8 mouse cellular contexts compared by ENCODE assay signal in the genomic region with DNA sequence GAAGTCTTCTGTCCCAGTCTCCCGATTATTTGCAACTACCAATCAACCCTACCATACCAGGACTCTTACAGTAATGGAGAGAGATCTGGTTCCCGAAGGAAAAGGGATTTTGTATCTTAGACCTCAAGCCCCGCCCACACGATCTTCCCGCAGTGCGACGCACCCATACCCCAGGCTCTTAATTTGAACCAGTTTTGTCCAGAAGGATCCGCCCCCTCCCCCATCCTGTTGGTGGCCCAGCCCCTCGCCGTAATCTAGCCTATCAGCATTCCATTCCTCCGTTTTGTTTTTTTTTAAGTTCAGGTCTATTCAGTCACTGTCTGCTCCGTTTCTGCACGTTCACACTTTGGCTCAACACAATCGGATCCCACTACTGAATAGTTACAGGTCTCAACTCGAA. TPM values are rescaled to one million over a fixed set of nuclear protein-coding genes. Genes with fewer than 3 reads are reported as not detected.
DNase-seq lines count a peak whose midpoint lies in the region; ATAC-seq lines count a peak whose summit lies in the region.

No protein-coding gene starts in this region.

- 0% methylated on average over 15 of the region's 15 CpGs for WGBS in hindbrain, embryonic 15.5 days
- 1% methylated on average over 15 of the region's 15 CpGs for WGBS in limb, embryonic 12.5 days
- under 1% methylated on average over 15 of the region's 15 CpGs for WGBS in midbrain, embryonic 12.5 days
- under 1% methylated on average over 15 of the region's 15 CpGs for WGBS in stomach, embryonic 16.5 days

- no peaks in the 10 kb centered on the region for H3K9me3 ChIP-seq in hindbrain, embryonic 15.5 days
- H3K9me3 ChIP-seq in limb, embryonic 12.5 days = no peaks in the 10 kb centered on the region
- H3K9me3 ChIP-seq in midbrain, embryonic 12.5 days = no peaks in the 10 kb centered on the region
- H3K9me3 ChIP-seq in stomach, embryonic 16.5 days (replicated peaks; ENCODE audit: control insufficient read depth, low read length) = no peaks in the 10 kb centered on the region

- peaks cover 34% of the 10 kb centered on the region for H3K4me1 ChIP-seq in hindbrain, embryonic 15.5 days (replicated peaks)
- H3K4me1 ChIP-seq in limb, embryonic 12.5 days (replicated peaks) = peaks cover 21% of the 10 kb centered on the region
- H3K4me1 ChIP-seq in midbrain, embryonic 12.5 days = peaks cover 30% of the 10 kb centered on the region
- peaks cover 13% of the 10 kb centered on the region for H3K4me1 ChIP-seq in stomach, embryonic 16.5 days (ENCODE audit: control insufficient read depth, insufficient read depth, low read length)

- peak overlapping the region; percentile 91 for H3K4me2 ChIP-seq in hindbrain, embryonic 15.5 days
- H3K4me2 ChIP-seq in limb, embryonic 12.5 days = peak overlapping the region; percentile 86
- H3K4me2 ChIP-seq in midbrain, embryonic 12.5 days (replicated peaks) = peak overlapping the region; percentile 78
- H3K4me2 ChIP-seq in stomach, embryonic 16.5 days (ENCODE audit: low read depth, low read length) = peak overlapping the region; percentile 77

- H3K27ac ChIP-seq in hindbrain, embryonic 15.5 days (replicated peaks) = peak overlapping the region; percentile 82
- peak overlapping the region; percentile 92 for H3K27ac ChIP-seq in limb, embryonic 12.5 days
- H3K27ac ChIP-seq in midbrain, embryonic 12.5 days (replicated peaks) = peak overlapping the region; percentile 85
- peak overlapping the region; percentile 96 for H3K27ac ChIP-seq in stomach, embryonic 16.5 days (ENCODE audit: low read length)

- peak overlapping the region; percentile 76 for H3K9ac ChIP-seq in hindbrain, embryonic 15.5 days
- H3K9ac ChIP-seq in limb, embryonic 12.5 days (replicated peaks) = peak overlapping the region; percentile 89
- H3K9ac ChIP-seq in midbrain, embryonic 12.5 days (replicated peaks) = peak overlapping the region; percentile 83
- H3K9ac ChIP-seq in stomach, embryonic 16.5 days (ENCODE audit: low read length) = peak overlapping the region; percentile 86

- ATAC-seq in hindbrain, embryonic 15.5 days (ENCODE audit: low FRiP score, low read depth) = peak; percentile 41; the same call in 1 of the 2 replicates
- 0 out of 2 replicates have a peak, but pooled peaks have one; percentile 29 for ATAC-seq in limb, embryonic 12.5 days (ENCODE audit: insufficient number of reproducible peaks, insufficient read depth, low FRiP score, low TSS enrichment, low read depth)
- ATAC-seq in midbrain, embryonic 12.5 days (ENCODE audit: low FRiP score, low read depth) = peak; percentile 75
- ATAC-seq in stomach, embryonic 16.5 days (ENCODE audit: insufficient read depth, low FRiP score) = peak; percentile 75; the same call in 1 of the 2 replicates

- peak overlapping the region; percentile 72 for H3K4me3 ChIP-seq in hindbrain, embryonic 15.5 days
- H3K4me3 ChIP-seq in limb, embryonic 12.5 days (replicated peaks) = peak overlapping the region; percentile 82
- H3K4me3 ChIP-seq in midbrain, embryonic 12.5 days = peak overlapping the region; percentile 88
- peak overlapping the region; percentile 86 for H3K4me3 ChIP-seq in stomach, embryonic 16.5 days (replicated peaks; ENCODE audit: low read length)

- peak; percentile 42 to 43 for DNase-seq in heart, adult 18-20 months
- no peak for DNase-seq in heart, adult 8-10 months (ENCODE audit: low spot score)
- peak; percentile 73 for DNase-seq in adrenal gland, postnatal 25 days
- peak; percentile 61 for DNase-seq in fibroblast of lung, adult 2 months (ENCODE audit: low read depth)

- no peaks in the 10 kb centered on the region for H3K27me3 ChIP-seq in hindbrain, embryonic 15.5 days
- no peaks in the 10 kb centered on the region for H3K27me3 ChIP-seq in limb, embryonic 12.5 days
- H3K27me3 ChIP-seq in midbrain, embryonic 12.5 days = no peaks in the 10 kb centered on the region
- no peaks in the 10 kb centered on the region for H3K27me3 ChIP-seq in stomach, embryonic 16.5 days (ENCODE audit: control insufficient read depth, insufficient read depth, low read length)

- peaks cover 26% of the 10 kb centered on the region for H3K36me3 ChIP-seq in hindbrain, embryonic 15.5 days
- peaks cover 50% of the 10 kb centered on the region for H3K36me3 ChIP-seq in limb, embryonic 12.5 days
- peaks cover 37% of the 10 kb centered on the region for H3K36me3 ChIP-seq in midbrain, embryonic 12.5 days
- H3K36me3 ChIP-seq in stomach, embryonic 16.5 days (ENCODE audit: control insufficient read depth, insufficient read depth, low read length) = peaks cover 24% of the 10 kb centered on the region

RNA-seq across cellular contexts. Expression of gene Ncaph2, which starts 0.9 kb away (rescaled TPM):
- 10 to 100 TPM; 50.7 to 62.9 TPM for total RNA-seq in heart, adult 18-20 months (2021)
- total RNA-seq in heart, adult 8-10 months (2022) = 10 to 100 TPM; 52.8 to 67.4 (median 57.4) TPM
- total RNA-seq in adrenal gland, postnatal 25 days (2021) = 67.8 and 88.4 TPM in 2 replicates
- polyA plus RNA-seq in hindbrain, embryonic 15.5 days (2015; fragmentation: Nextera tagmentation; extraction: Ambion mirVana) = 113 and 120 TPM in 2 replicates
- polyA plus RNA-seq in limb, embryonic 12.5 days (2016; fragmentation: Nextera tagmentation; extraction: Ambion mirVana) = 175 and 183 TPM in 2 replicates
- polyA plus RNA-seq in midbrain, embryonic 12.5 days (2016; fragmentation: Nextera tagmentation; extraction: Ambion mirVana) = 164 and 170 TPM in 2 replicates
- 150 and 166 TPM in 2 replicates for polyA plus RNA-seq in stomach, embryonic 16.5 days (2015; fragmentation: Nextera tagmentation; extraction: Ambion mirVana)

RNA-seq across cellular contexts. Expression of gene Lmf2, which starts 0.9 kb away (rescaled TPM):
- 10 to 100 TPM; 25.8 to 26.1 TPM for total RNA-seq in heart, adult 18-20 months (2021)
- 10 to 100 TPM; 23.6 to 29.1 (median 26.7) TPM for total RNA-seq in heart, adult 8-10 months (2022)
- total RNA-seq in adrenal gland, postnatal 25 days (2021) = 40.6 and 41.6 TPM in 2 replicates
- polyA plus RNA-seq in hindbrain, embryonic 15.5 days (2015; fragmentation: Nextera tagmentation; extraction: Ambion mirVana) = 33.2 and 38.6 TPM in 2 replicates
- polyA plus RNA-seq in limb, embryonic 12.5 days (2016; fragmentation: Nextera tagmentation; extraction: Ambion mirVana) = 43.3 and 47.4 TPM in 2 replicates
- polyA plus RNA-seq in midbrain, embryonic 12.5 days (2016; fragmentation: Nextera tagmentation; extraction: Ambion mirVana) = 44.3 and 48.8 TPM in 2 replicates
- polyA plus RNA-seq in stomach, embryonic 16.5 days (2015; fragmentation: Nextera tagmentation; extraction: Ambion mirVana) = 66.9 and 79.1 TPM in 2 replicates

RNA-seq across cellular contexts. Expression of gene Sco2, which starts 17.3 kb away (rescaled TPM):
- total RNA-seq in heart, adult 18-20 months (2021) = 10 to 100 TPM; 29.0 to 30.9 TPM
- total RNA-seq in heart, adult 8-10 months (2022) = 10 to 100 TPM; 21.9 to 32.0 (median 24.4) TPM
- 26.0 and 35.6 TPM in 2 replicates for total RNA-seq in adrenal gland, postnatal 25 days (2021)
- 17.1 and 17.8 TPM in 2 replicates for polyA plus RNA-seq in hindbrain, embryonic 15.5 days (2015; fragmentation: Nextera tagmentation; extraction: Ambion mirVana)
- 4.2 and 5.3 TPM in 2 replicates for polyA plus RNA-seq in limb, embryonic 12.5 days (2016; fragmentation: Nextera tagmentation; extraction: Ambion mirVana)
- polyA plus RNA-seq in midbrain, embryonic 12.5 days (2016; fragmentation: Nextera tagmentation; extraction: Ambion mirVana) = 5.8 TPM in 2 replicates
- 6.0 and 6.1 TPM in 2 replicates for polyA plus RNA-seq in stomach, embryonic 16.5 days (2015; fragmentation: Nextera tagmentation; extraction: Ambion mirVana)

RNA-seq across cellular contexts. Expression of gene Tymp, which starts 20.5 kb away (rescaled TPM):
- total RNA-seq in heart, adult 18-20 months (2021) = under 1 TPM; 0.49 to 0.50 TPM
- total RNA-seq in heart, adult 8-10 months (2022) = under 1 TPM; 0.22 to 0.72 (median 0.31) TPM
- 0.67 and 0.76 TPM in 2 replicates for total RNA-seq in adrenal gland, postnatal 25 days (2021)
- 1.8 and 2.6 TPM in 2 replicates for polyA plus RNA-seq in hindbrain, embryonic 15.5 days (2015; fragmentation: Nextera tagmentation; extraction: Ambion mirVana)
- 1.5 TPM in 2 replicates for polyA plus RNA-seq in limb, embryonic 12.5 days (2016; fragmentation: Nextera tagmentation; extraction: Ambion mirVana)
- 1.4 and 1.9 TPM in 2 replicates for polyA plus RNA-seq in midbrain, embryonic 12.5 days (2016; fragmentation: Nextera tagmentation; extraction: Ambion mirVana)
- 1.3 and 1.4 TPM in 2 replicates for polyA plus RNA-seq in stomach, embryonic 16.5 days (2015; fragmentation: Nextera tagmentation; extraction: Ambion mirVana)

RNA-seq across cellular contexts. Expression of gene Miox, which starts 22.2 kb away (rescaled TPM):
- not detected for total RNA-seq in heart, adult 18-20 months (2021)
- not detected for total RNA-seq in heart, adult 8-10 months (2022)
- not detected in 2 replicates for total RNA-seq in adrenal gland, postnatal 25 days (2021)
- polyA plus RNA-seq in hindbrain, embryonic 15.5 days (2015; fragmentation: Nextera tagmentation; extraction: Ambion mirVana) = not detected in 2 replicates
- polyA plus RNA-seq in limb, embryonic 12.5 days (2016; fragmentation: Nextera tagmentation; extraction: Ambion mirVana) = not detected in 2 replicates
- polyA plus RNA-seq in midbrain, embryonic 12.5 days (2016; fragmentation: Nextera tagmentation; extraction: Ambion mirVana) = not detected in 2 replicates
- 0.54 and 0.66 TPM in 2 replicates for polyA plus RNA-seq in stomach, embryonic 16.5 days (2015; fragmentation: Nextera tagmentation; extraction: Ambion mirVana)
